Mouse (Mus musculus) heart, embryonic 16.5 days (tissue): ENCODE data around the gene Zc2hc1c. TPM values are rescaled to one million over a fixed set of nuclear protein-coding genes. Genes with fewer than 3 reads are reported as not detected.
"Not testable (repeated sequence)": the region's sequence is repeated elsewhere in the genome, so short reads cannot be mapped to it uniquely, and the experiment has no call there.

Source experiments
- ATAC-seq: fragments of 200-750 bp; cut with Nextera tagmentation; replicated peaks from 2 replicates; pipeline ENCODE4 v1.8.0; 2017; ENCODE audit warnings: moderate number of reproducible peaks; ENCODE audit not compliant: insufficient read depth, low FRiP score; ENCODE audit errors: extremely low read depth
- H3K27ac ChIP-seq: fragments of 300-500 bp; sonication (generic); 2 replicates; pipeline ENCODE4 v1.5.1; 2014; ENCODE audit warnings: mild to moderate bottlenecking, low read length, control low read depth, moderate library complexity
- H3K27me3 ChIP-seq: fragments of 300-500 bp; sonication (generic); 2 replicates; pipeline ENCODE4 v1.6.1; 2014; ENCODE audit warnings: low read length, mixed read lengths; ENCODE audit not compliant: control insufficient read depth, insufficient read depth
- H3K36me3 ChIP-seq: fragments of 300-500 bp; sonication (generic); 2 replicates; pipeline ENCODE4 v1.6.1; 2014; ENCODE audit not compliant: control insufficient read depth, insufficient read depth
- H3K4me1 ChIP-seq: fragments of 300-500 bp; sonication (generic); 2 replicates; pipeline ENCODE4 v1.6.1; 2014; ENCODE audit warnings: low read length, mixed read lengths; ENCODE audit not compliant: control insufficient read depth, insufficient read depth
- H3K4me2 ChIP-seq: fragments of 300-500 bp; sonication (generic); 2 replicates; pipeline ENCODE4 v1.6.1; 2014; ENCODE audit warnings: low read depth, mild to moderate bottlenecking, control low read depth, low read length
- H3K4me3 ChIP-seq: fragments of 300-500 bp; sonication (generic); 2 replicates; pipeline ENCODE4 v1.5.1; 2014; ENCODE audit warnings: mild to moderate bottlenecking, control low read depth, low read length
- H3K9ac ChIP-seq: fragments of 300-500 bp; sonication (generic); 2 replicates; pipeline ENCODE4 v1.6.1; 2014; ENCODE audit warnings: low read length, control low read depth
- H3K9me3 ChIP-seq: fragments of 300-500 bp; sonication (generic); replicated peaks from 2 replicates; pipeline ENCODE4 v1.6.1; 2016; ENCODE audit warnings: low read length; ENCODE audit not compliant: control insufficient read depth
- WGBS: fragments of 180-500 bp; shearing (Covaris S2); extraction: QIAGEN DNeasy Blood & Tissue Kit; methylation state at CpG from one replicate; pipeline ENCODE4 v1.1.7; 2014; 5-methylcytosine and 5-hydroxymethylcytosine counted together
- polyA plus RNA-seq: library from polyadenylated mRNA; unstranded; fragments of >200 nt; fragmentation: Nextera tagmentation; extraction: Ambion mirVana; gene quantifications from 2 replicates; pipeline ENCODE4 v1.2.1, GENCODE M21; 2015

Gene Zc2hc1c
- polyA plus RNA-seq, 1 experiment from 2014 or later = 2.2 TPM

DNA sequence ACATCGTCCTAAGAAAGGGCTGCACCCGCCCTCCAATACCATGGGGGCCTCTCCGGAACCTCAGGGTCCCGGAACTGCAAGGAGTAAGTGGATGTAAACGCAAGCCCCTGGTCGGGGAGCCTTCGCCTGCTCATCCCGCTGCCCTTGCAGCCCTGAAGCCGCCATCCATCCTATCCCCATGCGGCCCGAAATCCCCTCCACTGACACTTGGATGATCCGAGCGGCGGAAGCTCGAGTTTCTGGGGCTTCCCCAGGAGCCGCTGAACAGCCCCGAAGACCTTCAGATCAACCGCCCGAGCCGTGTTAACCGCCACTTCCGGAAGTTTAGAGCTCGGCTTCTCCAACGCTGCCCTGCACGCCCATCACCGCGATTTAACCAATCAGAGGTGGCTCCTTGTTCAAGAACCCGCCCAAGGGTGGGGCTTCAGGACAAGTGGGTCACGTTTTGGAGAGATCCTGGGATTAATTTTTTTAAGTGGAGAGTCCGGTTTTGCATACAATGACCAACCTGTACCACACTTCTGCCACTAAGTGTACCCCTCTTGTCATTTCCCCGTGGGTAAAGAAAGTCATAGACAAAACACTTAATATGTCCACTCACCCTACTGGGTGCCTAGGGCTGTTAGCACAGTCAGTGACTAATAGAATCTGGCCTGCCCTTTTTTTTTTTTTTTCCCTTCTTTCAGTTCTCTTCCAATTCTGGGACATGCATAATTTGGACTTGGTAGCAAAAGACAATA lies 8.1 kb upstream of the Zc2hc1c start:
- peak overlapping the region; percentile 75 for H3K4me2 ChIP-seq
- H3K9ac ChIP-seq = peak overlapping the region; percentile 88
- peak overlapping the region; percentile 76 for H3K27ac ChIP-seq
- peaks cover 3% of the 10 kb centered on the region for H3K4me1 ChIP-seq
- WGBS = under 1% methylated on average over 31 of the region's 31 CpGs
- peak; percentile 98 for ATAC-seq
- peak overlapping the region; percentile 74 for H3K4me3 ChIP-seq
- no peaks in the 10 kb centered on the region for H3K9me3 ChIP-seq
- no peaks in the 10 kb centered on the region for H3K36me3 ChIP-seq
- no peaks in the 10 kb centered on the region for H3K27me3 ChIP-seq

DNA sequence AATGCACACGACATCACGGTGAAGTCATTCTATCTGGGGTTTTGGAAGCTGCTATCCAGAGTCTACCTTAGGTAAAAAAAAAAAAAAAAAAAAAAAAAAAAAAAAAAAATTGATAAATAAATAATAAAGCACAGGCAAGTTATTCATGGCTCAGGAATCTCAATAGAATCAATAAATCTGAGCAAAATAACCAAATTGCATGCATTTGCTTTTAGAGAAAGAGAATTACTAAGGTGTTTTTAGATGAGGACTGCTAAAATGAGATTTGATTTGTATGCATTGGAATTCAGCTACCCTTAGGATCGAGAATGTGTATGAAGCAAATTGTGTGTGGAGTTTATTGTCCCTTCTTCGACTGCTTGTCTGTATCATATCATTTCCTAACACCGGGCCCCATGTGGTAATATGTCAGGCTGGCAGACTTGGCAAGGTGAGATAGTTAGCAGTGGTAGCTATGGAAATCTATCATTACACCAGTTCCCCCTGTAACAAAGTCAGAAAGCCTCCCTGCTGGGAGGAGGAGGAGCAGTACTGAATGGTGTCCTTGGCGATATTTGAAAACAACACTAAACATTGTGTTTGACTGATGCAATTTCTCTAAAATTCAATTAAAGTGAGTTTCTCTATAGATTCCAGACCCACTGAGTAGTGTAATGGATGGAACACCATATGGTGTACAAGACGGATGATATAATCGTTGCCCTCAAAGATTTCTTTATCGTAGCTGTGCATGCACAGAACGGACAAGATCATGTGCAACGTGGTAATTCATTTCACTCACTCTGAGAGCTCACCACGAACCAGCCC lies 7.3 kb upstream of the Zc2hc1c start:
- no peak overlapping the region for H3K27ac ChIP-seq
- no peak for ATAC-seq

DNA sequence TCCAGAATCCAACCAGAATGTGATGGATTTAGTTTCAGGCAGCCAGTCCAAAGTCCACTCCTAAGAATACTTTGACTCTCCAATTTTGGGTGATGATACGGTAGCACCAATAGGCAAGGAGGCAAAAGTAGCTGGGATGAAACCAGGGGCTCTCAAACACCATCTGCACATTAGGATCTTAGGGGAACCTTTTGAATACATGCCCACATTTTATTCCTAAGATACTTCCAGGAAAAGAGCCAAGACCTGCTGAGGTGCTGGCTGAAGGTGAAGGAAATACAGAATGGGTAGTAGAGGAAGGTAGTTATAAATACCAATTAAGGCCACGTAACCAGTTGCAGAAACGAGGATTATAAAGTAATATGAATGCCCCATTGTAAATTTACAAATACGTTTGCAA lies 6.6 kb upstream of the Zc2hc1c start:
- not testable (repeated sequence) for H3K4me1 ChIP-seq, H3K4me3 ChIP-seq, H3K4me2 ChIP-seq, H3K27me3 ChIP-seq, H3K36me3 ChIP-seq, H3K9ac ChIP-seq, ATAC-seq, H3K27ac ChIP-seq, H3K9me3 ChIP-seq
- 92% methylated on average over 1 of the region's 4 CpGs for whole genome bisulfite sequencing

More for the DNA sequence above, 7.3 kb upstream of the Zc2hc1c start:
- Histone ChIP-seq H3K4me2 (peak overlapping the region; percentile 75), H3K4me1 (peaks cover 3% of the 10 kb centered on the region), H3K9me3 (no peaks in the 10 kb centered on the region), H3K36me3 (no peaks in the 10 kb centered on the region), H3K4me3 (peak overlapping the region; percentile 74), H3K9ac (no peak overlapping the region), H3K27me3 (no peaks in the 10 kb centered on the region)
- WGBS = 64% methylated on average over 12 of the region's 12 CpGs

DNA sequence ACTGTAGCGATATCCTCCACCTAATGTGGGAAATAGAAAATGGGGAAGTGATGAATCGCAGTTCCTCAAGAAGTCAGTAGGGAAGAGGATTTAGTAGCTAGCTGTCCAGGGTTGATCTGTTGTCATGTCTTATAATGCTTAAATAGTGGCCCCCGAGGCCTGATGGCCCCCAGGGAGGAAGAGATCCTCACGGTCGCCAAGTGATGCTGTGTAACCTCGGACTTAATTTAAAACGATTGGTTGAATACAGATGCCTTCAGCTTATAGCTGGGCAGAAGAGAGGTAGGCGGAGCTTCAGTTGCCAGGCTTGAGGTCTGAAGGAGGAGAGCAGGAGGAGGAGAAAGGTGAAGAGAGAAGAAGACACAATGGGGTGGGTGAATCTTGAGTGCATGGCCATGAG lies 4.1 kb upstream of the Zc2hc1c start:
- 63% methylated on average over 8 of the region's 8 CpGs for WGBS
- no peak overlapping the region for H3K27ac ChIP-seq
- H3K4me3 ChIP-seq = no peak overlapping the region
- peaks cover 6% of the 10 kb centered on the region for H3K4me1 ChIP-seq
- H3K9me3 ChIP-seq = no peaks in the 10 kb centered on the region
- no peak overlapping the region for H3K9ac ChIP-seq
- no peaks in the 10 kb centered on the region for H3K27me3 ChIP-seq
- ATAC-seq = no peak
- H3K36me3 ChIP-seq = no peaks in the 10 kb centered on the region
- no peak overlapping the region for H3K4me2 ChIP-seq

DNA sequence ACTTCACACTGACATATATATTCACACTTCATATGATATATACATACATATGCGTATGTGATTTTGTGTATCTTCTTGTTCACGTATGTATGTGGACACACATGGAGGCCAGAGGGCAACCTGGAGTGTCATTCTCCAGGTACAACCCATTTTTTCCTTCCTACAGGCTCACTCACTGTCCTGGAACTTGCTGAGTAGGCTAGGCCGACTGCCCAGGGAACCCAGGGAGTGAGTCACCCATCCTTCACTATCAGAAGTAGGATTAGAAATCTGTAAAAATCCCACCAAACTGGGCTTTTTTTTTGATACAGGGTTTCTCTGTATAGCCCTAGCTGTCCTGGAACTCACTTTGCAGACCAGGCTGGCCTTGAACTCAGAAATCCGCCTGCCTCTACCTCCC lies 3.4 kb upstream of the Zc2hc1c start:
- no peak for ATAC-seq
- Histone ChIP-seq H3K4me1 (peaks cover 8% of the 10 kb centered on the region; the same call in 1 of the 2 replicates), H3K9ac (no peak overlapping the region), H3K4me2 (no peak overlapping the region), H3K36me3 (no peaks in the 10 kb centered on the region), H3K27me3 (peaks cover under 1% of the 10 kb centered on the region; the same call in 1 of the 2 replicates), H3K4me3 (no peak overlapping the region), H3K27ac (no peak overlapping the region), H3K9me3 (no peaks in the 10 kb centered on the region)
- WGBS = 85% methylated on average over 4 of the region's 4 CpGs

DNA sequence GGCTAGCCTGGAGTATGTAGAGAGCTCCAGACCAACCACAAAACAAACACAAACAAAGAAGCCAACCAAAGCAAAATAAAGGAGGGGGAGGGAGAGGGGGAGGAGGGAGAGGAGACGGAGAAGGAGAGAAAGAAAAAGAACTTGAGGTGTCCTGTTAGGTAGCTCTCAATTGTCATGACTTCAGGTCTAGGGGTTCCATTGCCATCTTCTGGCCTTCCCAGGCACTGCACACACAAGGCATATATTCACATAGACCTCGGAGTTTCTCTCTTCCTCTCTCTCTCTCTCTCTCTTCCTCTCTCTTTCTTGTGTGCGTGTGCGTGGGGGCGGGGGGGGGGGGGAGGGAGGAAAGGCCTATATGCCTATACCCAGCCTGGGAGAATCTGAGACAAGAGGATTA lies 1.4 kb upstream of the Zc2hc1c start:
- Histone ChIP-seq H3K4me2 (no peak overlapping the region), H3K4me1 (peaks cover 8% of the 10 kb centered on the region; the same call in 1 of the 2 replicates), H3K9ac (no peak overlapping the region), H3K4me3 (no peak overlapping the region), H3K36me3 (no peaks in the 10 kb centered on the region), H3K27me3 (peaks cover 2% of the 10 kb centered on the region; the same call in 1 of the 2 replicates), H3K27ac (no peak overlapping the region), H3K9me3 (no peaks in the 10 kb centered on the region)
- 38% methylated on average over 3 of the region's 5 CpGs for WGBS
- no peak for ATAC-seq

DNA sequence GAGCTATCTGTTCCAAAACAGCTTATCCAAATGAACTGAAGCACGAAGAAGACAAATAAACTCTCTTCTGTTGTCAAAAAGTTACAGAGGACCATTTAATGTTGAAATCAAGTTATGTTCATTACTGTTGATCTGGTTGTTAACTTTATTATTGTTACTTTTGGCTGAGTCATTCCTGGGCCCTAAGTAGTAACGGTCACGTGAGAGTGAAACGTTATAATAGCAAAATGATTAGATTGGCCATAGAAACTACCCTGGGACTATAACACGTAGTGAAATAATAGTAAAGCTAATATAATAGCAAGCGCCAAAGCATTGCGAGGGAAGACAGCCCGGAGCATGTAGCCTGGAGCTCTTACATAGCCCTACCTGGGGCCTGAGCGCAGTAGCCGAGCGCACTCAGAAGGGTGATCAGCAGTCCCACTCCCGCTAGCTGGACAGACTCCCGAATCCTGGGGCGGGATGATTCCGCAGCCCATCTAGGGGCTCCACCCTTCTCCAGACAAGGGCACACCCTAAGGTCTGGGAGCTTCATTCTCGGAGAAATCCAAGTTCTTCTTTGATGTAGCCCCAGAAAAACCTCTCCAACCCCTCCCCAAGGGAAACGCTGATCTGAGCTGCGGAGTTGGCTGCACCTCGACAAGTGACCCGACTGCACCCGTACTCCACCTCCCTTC lies 444 bp upstream of the Zc2hc1c start, which contains the start of gene Acyp1:
Gene Acyp1, minus strand, starts transcription at position 630 of the 677 bp plus-strand sequence.
- Histone ChIP-seq H3K4me2 (peak within 1 kb of the TSS; percentile 84), H3K4me1 (peaks cover 13% of the 10 kb centered on the region), H3K27ac (peak within 1 kb of the TSS; percentile 86), H3K4me3 (peak within 1 kb of the TSS; percentile 67), H3K9me3 (no peaks in the 10 kb centered on the region), H3K9ac (peak within 1 kb of the TSS; percentile 81), H3K36me3 (no peaks in the 10 kb centered on the region), H3K27me3 (peaks cover 2% of the 10 kb centered on the region; the same call in 1 of the 2 replicates)
- ATAC-seq = peak; percentile 52
- WGBS = 13% methylated on average over 21 of the region's 21 CpGs

DNA sequence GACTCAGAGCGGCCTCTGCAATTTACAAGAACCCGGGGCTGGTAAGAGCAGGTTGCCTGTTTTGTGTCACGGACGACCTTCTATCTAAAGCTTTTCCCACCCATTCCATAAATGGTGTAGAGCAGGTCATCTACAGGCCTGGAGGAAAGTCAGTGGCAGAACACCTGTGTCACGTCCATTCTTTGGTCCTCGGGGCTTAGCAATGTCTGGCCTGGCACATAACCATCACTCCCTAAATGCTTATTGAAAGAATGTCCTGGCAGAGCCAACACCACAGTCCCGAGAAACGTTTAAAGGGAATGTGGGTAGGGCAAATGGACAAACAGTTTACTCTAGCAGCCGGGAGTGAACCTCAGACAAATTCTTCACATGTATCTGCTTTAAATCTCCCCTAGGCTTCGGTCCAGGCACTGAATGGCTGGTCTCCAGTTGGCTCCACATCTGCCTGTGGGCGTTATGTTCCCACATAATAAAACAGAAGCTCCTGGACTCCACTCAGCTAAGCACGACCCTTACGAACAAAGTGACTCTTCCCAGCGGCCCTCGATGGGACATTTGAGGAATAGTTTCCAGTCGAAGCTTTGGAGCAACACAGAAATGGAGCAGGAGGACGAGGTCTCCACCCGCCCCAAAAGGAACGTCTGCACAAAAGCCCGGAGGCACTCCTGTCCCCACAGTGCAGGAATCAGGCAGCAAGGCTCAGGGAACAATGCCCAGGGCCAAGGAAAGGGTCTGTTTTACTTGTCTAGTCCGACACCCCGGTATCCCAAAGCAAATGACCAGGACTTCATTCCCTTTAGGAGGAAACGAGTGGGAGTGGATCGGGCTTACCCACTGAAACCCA lies 988 bp downstream of the Zc2hc1c start:
- Histone ChIP-seq H3K4me3 (peak overlapping the region; percentile 67), H3K4me2 (peak overlapping the region; percentile 84), H3K36me3 (peaks cover 5% of the 10 kb centered on the region), H3K27ac (peak overlapping the region; percentile 86), H3K4me1 (peaks cover 13% of the 10 kb centered on the region), H3K27me3 (peaks cover 2% of the 10 kb centered on the region; the same call in 1 of the 2 replicates), H3K9me3 (peaks cover 10% of the 10 kb centered on the region), H3K9ac (peak overlapping the region; percentile 81; the same call in 1 of the 2 replicates)
- ATAC-seq = peak; percentile 38; the same call in 1 of the 2 replicates
- 45% methylated on average over 24 of the region's 24 CpGs for WGBS
